Comparison of ENCODE assay signal across 22 mouse cellular contexts in genomic region chr5:149086382-149087244, GRCm38 (mm10).
DNase-seq lines count a peak whose midpoint lies in the region; ATAC-seq and TF ChIP-seq lines count a peak whose summit lies in the region.
"Had no signal": no experiment of that assay in that cellular context is flagged by ENCODE, and none has a peak within 500 bp of the region (broad histone marks: within the 10 kb centered on the region; RNA-seq: fewer than 3 reads in every experiment).

No protein-coding gene starts in this region.

- no peaks in the 10 kb centered on the region for H3K36me3 ChIP-seq in megakaryocyte, embryonic 14.5 days (replicated peaks; ENCODE audit: low read length)
- no peaks in the 10 kb centered on the region for H3K36me3 ChIP-seq in liver, embryonic 13.5 days
- H3K36me3 ChIP-seq in lung, postnatal 0 days (ENCODE audit: insufficient read depth, low read length): no peaks in the 10 kb centered on the region
- H3K36me3 ChIP-seq: forebrain, embryonic 15.5 days; heart, embryonic 13.5 days; limb, embryonic 12.5 days; lung, embryonic 15.5 days; neural tube, embryonic 12.5 days had no signal

- peaks cover 23% of the 10 kb centered on the region for H3K4me1 ChIP-seq in megakaryocyte, embryonic 14.5 days
- H3K4me1 ChIP-seq in liver, embryonic 13.5 days (replicated peaks): peaks cover 26% of the 10 kb centered on the region
- H3K4me1 ChIP-seq in lung, postnatal 0 days (ENCODE audit: insufficient read depth, low read depth, low read length): no peaks in the 10 kb centered on the region
- H3K4me1 ChIP-seq: forebrain, embryonic 15.5 days; limb, embryonic 12.5 days; lung, embryonic 15.5 days; neural tube, embryonic 12.5 days had no signal

- TF ChIP-seq EP300 in lung, postnatal 0 days (IDR thresholded peaks at IDR 0.05): no peak

- ATAC-seq in megakaryocyte, adult 5-6 weeks (ENCODE audit: poor library complexity, severe bottlenecking): no peak
- peak; percentile 97 for ATAC-seq in liver, embryonic 13.5 days (ENCODE audit: low read depth)
- no peak for ATAC-seq in lung, postnatal 0 days
- ATAC-seq: activated CD4-positive, CD25-positive, alpha-beta regulatory T cell, adult 4 months; forebrain, embryonic 15.5 days; hindbrain, postnatal 0 days; Patski had no signal

- peaks cover 2% of the 10 kb centered on the region for H3K27me3 ChIP-seq in megakaryocyte, embryonic 14.5 days (replicated peaks)
- no peaks in the 10 kb centered on the region for H3K27me3 ChIP-seq in liver, embryonic 13.5 days
- no peaks in the 10 kb centered on the region for H3K27me3 ChIP-seq in lung, postnatal 0 days (replicated peaks; ENCODE audit: insufficient read depth, low read length)
- H3K27me3 ChIP-seq: forebrain, embryonic 15.5 days; heart, embryonic 13.5 days; limb, embryonic 12.5 days; lung, embryonic 15.5 days; neural tube, embryonic 12.5 days; Patski had no signal

- DNase-seq in c-Kit-positive CD71-positive TER-119-positive erythroid progenitor cells, embryonic 14.5 days (ENCODE audit: low spot score): peak; percentile 71
- peak; percentile 71 for DNase-seq in liver, embryonic 13.5 days
- DNase-seq in spleen, postnatal 36 days (ENCODE audit: low spot score in 2 of 2): peak; percentile 19 to 60
- no peak for DNase-seq in frontal cortex, postnatal 36 days (ENCODE audit: low spot score in 2 of 2)
- no peak for DNase-seq in yolk sac, embryonic 10.5 days (ENCODE audit: low spot score)
- no peak for DNase-seq in lung, postnatal 0 days (ENCODE audit: low spot score)
- DNase-seq: adrenal gland, postnatal 14 days; cerebellum, postnatal 10 days; heart, postnatal 36 days; kidney, adult 11 months; kidney, postnatal 10 days; thymus, postnatal 14 days had no signal

- H3K9me3 ChIP-seq in megakaryocyte, embryonic 14.5 days: no peaks in the 10 kb centered on the region
- no peaks in the 10 kb centered on the region for H3K9me3 ChIP-seq in liver, embryonic 13.5 days (replicated peaks)
- H3K9me3 ChIP-seq in lung, postnatal 0 days (ENCODE audit: low read length): no peaks in the 10 kb centered on the region
- H3K9me3 ChIP-seq: forebrain, embryonic 15.5 days; heart, embryonic 13.5 days; limb, embryonic 12.5 days; lung, embryonic 15.5 days; neural tube, embryonic 12.5 days had no signal

- H3K9ac ChIP-seq in liver, embryonic 13.5 days: peak overlapping the region; percentile 39; the same call in 1 of the 2 replicates
- H3K9ac ChIP-seq in lung, postnatal 0 days (replicated peaks; ENCODE audit: low read depth): no peak overlapping the region
- H3K9ac ChIP-seq: forebrain, embryonic 15.5 days; heart, embryonic 13.5 days; limb, embryonic 12.5 days; lung, embryonic 15.5 days; neural tube, embryonic 12.5 days had no signal

- no peak for TF ChIP-seq CTCF in lung, postnatal 0 days (IDR thresholded peaks at IDR 0.05)

- H3K4me3 ChIP-seq in megakaryocyte, embryonic 14.5 days (replicated peaks): peak overlapping the region; percentile 33
- H3K4me3 ChIP-seq in liver, embryonic 13.5 days (replicated peaks): no peak overlapping the region
- no peak overlapping the region for H3K4me3 ChIP-seq in lung, postnatal 0 days (ENCODE audit: low read depth, low read length)
- H3K4me3 ChIP-seq: forebrain, embryonic 15.5 days; heart, embryonic 13.5 days; limb, embryonic 12.5 days; lung, embryonic 15.5 days; neural tube, embryonic 12.5 days had no signal

- H3K4me2 ChIP-seq in liver, embryonic 13.5 days: peak overlapping the region; percentile 43
- H3K4me2 ChIP-seq in lung, postnatal 0 days (replicated peaks; ENCODE audit: low read depth, low read length): no peak overlapping the region
- H3K4me2 ChIP-seq: forebrain, embryonic 15.5 days; heart, embryonic 13.5 days; limb, embryonic 12.5 days; lung, embryonic 15.5 days; neural tube, embryonic 12.5 days had no signal

- H3K27ac ChIP-seq in liver, embryonic 13.5 days: peak overlapping the region; percentile 55
- no peak overlapping the region for H3K27ac ChIP-seq in lung, postnatal 0 days (ENCODE audit: low read length)
- H3K27ac ChIP-seq: forebrain, embryonic 15.5 days; heart, embryonic 13.5 days; hindbrain, postnatal 0 days; limb, embryonic 12.5 days; lung, embryonic 15.5 days; neural tube, embryonic 12.5 days had no signal

- 35% methylated on average over 10 of the region's 10 CpGs for WGBS in liver, embryonic 13.5 days (ENCODE audit: insufficient replicate concordance)
- WGBS in lung, postnatal 0 days: 82% methylated on average over 10 of the region's 10 CpGs

Comparison
In these comparisons a context has a peak if more than half of its experiments do, and no peak if none do; other contexts are left out.
1. DNase-seq: peak in c-Kit-positive CD71-positive TER-119-positive erythroid progenitor cells, embryonic 14.5 days (single experiment), liver, embryonic 13.5 days (single experiment) and spleen, postnatal 36 days (2 of 2); none in frontal cortex, postnatal 36 days (0 of 2), yolk sac, embryonic 10.5 days (single experiment) and lung, postnatal 0 days (single experiment).